Mouse (Mus musculus) embryonic fibroblast, embryonic 13.5 days (primary cell): ENCODE data around the gene Wdr31. TPM values are rescaled to one million over a fixed set of nuclear protein-coding genes. Genes with fewer than 3 reads are reported as not detected.

Source experiments
- H3K27ac ChIP-seq: 2 replicates; pipeline ENCODE4 v1.5.1; 2012; ENCODE audit warnings: low read length, control low read depth, inconsistent platforms; ENCODE audit not compliant: insufficient read depth
- H3K4me1 ChIP-seq: 2 replicates; pipeline ENCODE4 v1.6.1; 2011; ENCODE audit warnings: low read length; ENCODE audit not compliant: control insufficient read depth, insufficient read depth
- H3K4me3 ChIP-seq: 2 replicates; pipeline ENCODE4 v1.5.1; 2011; ENCODE audit warnings: mild to moderate bottlenecking, control low read depth, low read length; ENCODE audit not compliant: insufficient read depth
- CTCF ChIP-seq: IDR thresholded peaks from 2 replicates; pipeline ENCODE4 v1.5.1; 2011; ENCODE audit warnings: mild to moderate bottlenecking, control low read depth, low read length, moderate library complexity, borderline replicate concordance; ENCODE audit not compliant: insufficient read depth
- POLR2A ChIP-seq: IDR thresholded peaks from 2 replicates; pipeline ENCODE4 v1.6.1; 2011; ENCODE audit warnings: low read depth, mild to moderate bottlenecking, control low read depth, low read length, moderate library complexity
- polyA plus RNA-seq: library from polyadenylated mRNA; stranded (reverse); fragments of >200 nt; gene quantifications from 2 replicates; pipeline ENCODE4 v1.2.4, GENCODE M21; 2011; ENCODE audit warnings: low read depth; ENCODE audit not compliant: missing spikeins, insufficient read length

The Wdr31 gene
- polyA plus RNA-seq, 1 experiment, result 2.4 TPM

GRCm38 (mm10) chr4:62408601-62409282 lies 62.0 kb downstream of the Wdr31 start, which contains the start of the genes Cdc26 and Prpf4:
Cdc26 (minus strand) TSS chr4:62408642.
Prpf4 (plus strand) TSS chr4:62408797.
- peak; percentile 75 for TF ChIP-seq POLR2A
- no peak for TF ChIP-seq CTCF
- peak within 1 kb of the TSS; percentile 94 for H3K27ac ChIP-seq
- H3K4me3 ChIP-seq, result peak within 1 kb of the TSS; percentile 90
- H3K4me1 ChIP-seq, result no peaks in the 10 kb centered on the region

- peak overlapping the region; percentile 75 for H3K4me3 ChIP-seq
- TF ChIP-seq CTCF (no peak), POLR2A (peak; percentile 46)
- peak overlapping the region; percentile 94 for H3K27ac ChIP-seq
- H3K4me1 ChIP-seq, result no peaks in the 10 kb centered on the region
Observed at GRCm38 (mm10) chr4:62407730-62408582, 62.7 kb downstream of the Wdr31 start.

GRCm38 (mm10) chr4:62406133-62406532 lies 64.6 kb downstream of the Wdr31 start:
- no peak for TF ChIP-seq POLR2A
- no peak for TF ChIP-seq CTCF
- no peaks in the 10 kb centered on the region for H3K4me1 ChIP-seq
- H3K4me3 ChIP-seq, result no peak overlapping the region
- H3K27ac ChIP-seq, result no peak overlapping the region

DNA sequence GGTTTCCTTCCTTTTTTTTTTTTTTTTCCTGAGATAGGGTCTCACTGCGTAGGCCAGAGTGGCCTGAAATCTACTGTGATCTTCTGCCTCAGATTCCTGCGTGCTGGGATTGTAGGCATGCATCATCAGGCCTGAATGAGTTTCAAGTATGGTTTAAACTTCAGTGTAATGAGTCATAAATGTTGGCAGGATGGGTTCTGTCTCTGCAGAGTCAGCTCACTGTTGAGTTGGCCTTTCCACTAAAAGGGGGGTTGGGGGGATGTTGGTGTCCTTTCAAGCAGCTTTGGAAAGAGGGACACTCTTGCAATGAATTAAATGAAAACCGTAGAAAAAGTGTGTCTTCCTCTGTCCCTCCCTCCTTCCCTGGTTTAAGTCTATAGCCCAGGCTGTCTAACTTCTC lies 71.7 kb downstream of the Wdr31 start:
- H3K27ac ChIP-seq, result peak overlapping the region; percentile 88
- no peak for TF ChIP-seq CTCF
- no peak for TF ChIP-seq POLR2A
- H3K4me3 ChIP-seq, result no peak overlapping the region
- peaks cover 7% of the 10 kb centered on the region; the same call in 1 of the 2 replicates for H3K4me1 ChIP-seq

Other genes with a start within 250 kb of the Wdr31 start
- gene Zfp37, start 239.8 kb downstream of the Wdr31 start, polyA plus RNA-seq, result 10.9 and 12.7 TPM in 2 replicates
- gene Slc31a2, start 208.3 kb downstream of the Wdr31 start, polyA plus RNA-seq, result 10.4 and 13.9 TPM in 2 replicates
- gene Fkbp15, start 110.3 kb downstream of the Wdr31 start, polyA plus RNA-seq, result 33.1 and 36.9 TPM in 2 replicates
- gene Slc31a1, start 110.2 kb downstream of the Wdr31 start, polyA plus RNA-seq, result 40.8 and 46.7 TPM in 2 replicates
- 61.3 and 94.3 TPM in 2 replicates for gene Cdc26, start 62.3 kb downstream of the Wdr31 start, polyA plus RNA-seq
- 12.1 and 14.1 TPM in 2 replicates for gene Prpf4, start 62.1 kb downstream of the Wdr31 start, polyA plus RNA-seq
- gene Rnf183, start 35.6 kb downstream of the Wdr31 start, polyA plus RNA-seq, result not detected in 2 replicates
- not detected in 2 replicates for gene Bspry, start 9.2 kb upstream of the Wdr31 start, polyA plus RNA-seq
- 3.6 and 3.8 TPM in 2 replicates for gene Hdhd3, start 32.6 kb upstream of the Wdr31 start, polyA plus RNA-seq
- gene Alad, start 49.0 kb upstream of the Wdr31 start, polyA plus RNA-seq, result 16.5 and 20.6 TPM in 2 replicates
- 39.7 and 40.7 TPM in 2 replicates for gene Pole3, start 54.2 kb upstream of the Wdr31 start, polyA plus RNA-seq
- gene 4933430I17Rik, start 54.5 kb upstream of the Wdr31 start, polyA plus RNA-seq, result 0.39 TPM in 1 of 2 replicates, not detected in the other
- 38.0 and 44.0 TPM in 2 replicates for gene Rgs3, start 89.0 kb upstream of the Wdr31 start, polyA plus RNA-seq